8 mouse cellular contexts compared by ENCODE assay signal in the genomic region with DNA sequence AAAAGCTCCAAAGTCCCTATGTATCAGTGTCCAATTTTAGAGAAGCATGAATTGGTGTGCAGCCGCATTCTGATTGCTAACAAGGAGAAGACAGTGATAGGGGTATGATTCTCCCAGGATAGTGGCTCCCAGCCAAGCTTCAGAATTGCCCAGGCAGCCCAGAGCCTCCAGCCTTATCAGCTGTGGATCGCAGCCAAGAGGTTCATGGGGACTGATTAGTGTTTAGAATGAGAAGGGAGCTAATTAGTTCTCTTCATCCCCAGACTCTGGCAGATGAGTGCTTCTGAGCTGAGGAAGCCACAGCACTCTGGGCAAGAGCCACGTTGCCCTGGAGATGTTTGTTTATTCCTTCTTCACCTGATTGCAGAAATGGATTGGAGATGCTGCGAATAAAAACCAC.
DNase-seq lines count a peak whose midpoint lies in the region; ATAC-seq and TF ChIP-seq lines count a peak whose summit lies in the region.
"Had no signal": no experiment of that assay in that cellular context is flagged by ENCODE, and none has a peak within 500 bp of the region (broad histone marks: within the 10 kb centered on the region; RNA-seq: fewer than 3 reads in every experiment).

No protein-coding gene starts in this region.

- no peak for TF ChIP-seq POLR2A in MEL (IDR thresholded peaks at IDR 0.05; ENCODE audit: control insufficient read depth in 1 of 2, insufficient read depth in 1 of 2, low read depth in 1 of 2, low read length in 2 of 2, poor library complexity in 1 of 2)

- no peaks in the 10 kb centered on the region for H3K9me3 ChIP-seq in MEL (replicated peaks; ENCODE audit: insufficient read depth, low read length)
- no peaks in the 10 kb centered on the region for H3K9me3 ChIP-seq in forebrain, embryonic 15.5 days

- no peak overlapping the region for H3K9ac ChIP-seq in MEL (ENCODE audit: control insufficient read depth, low read depth, low read length, poor library complexity, severe bottlenecking)
- H3K9ac ChIP-seq in forebrain, embryonic 15.5 days (replicated peaks), result no peak overlapping the region

- DNase-seq in MEL (ENCODE audit: low read depth, low spot score), result peak; percentile 34
- DNase-seq in Muller cell, postnatal 12 days (ENCODE audit: inconsistent ontology term), result peak; percentile 71
- DNase-seq in left cerebral cortex, adult 11 months (ENCODE audit: low spot score), result peak; percentile 28
- DNase-seq in retina, postnatal 1 day, result peak; percentile 88
- no peak for DNase-seq in embryo, embryonic 10.5 days (ENCODE audit: low spot score)
- DNase-seq in spleen, postnatal 4 days (ENCODE audit: low spot score in 2 of 2), result no peak

- H3K27ac ChIP-seq in MEL (ENCODE audit: control insufficient read depth, low read depth, low read length), result no peak overlapping the region
- H3K27ac ChIP-seq in forebrain, embryonic 15.5 days (replicated peaks), result peak overlapping the region; percentile 31; the same call in 1 of the 2 replicates
- H3K27ac ChIP-seq: kidney, postnatal 0 days had no signal

- no peak for TF ChIP-seq RAD21 in MEL (IDR thresholded peaks at IDR 0.05; ENCODE audit: low read depth, low read length)

- ATAC-seq in forebrain, embryonic 15.5 days (replicated peaks), result peak; percentile 90

- H3K27me3 ChIP-seq in MEL (ENCODE audit: control insufficient read depth in 1 of 2, insufficient read depth in 2 of 2, low read length in 2 of 2), result no peaks in the 10 kb centered on the region
- H3K27me3 ChIP-seq in forebrain, embryonic 15.5 days, result no peaks in the 10 kb centered on the region

- TF ChIP-seq CTCF in MEL (IDR thresholded peaks at IDR 0.05 in 2 of 3, conservative IDR thresholded peaks at IDR 0.05 in 1 of 3; ENCODE audit: control insufficient read depth in 1 of 3, insufficient read depth in 1 of 3, low read depth in 2 of 3, low read length in 3 of 3, poor library complexity in 1 of 3, severe bottlenecking in 1 of 3), result no peak

- WGBS in forebrain, embryonic 15.5 days, result 21% methylated on average over 4 of the region's 4 CpGs

- no peaks in the 10 kb centered on the region for H3K4me1 ChIP-seq in MEL (ENCODE audit: control insufficient read depth in 1 of 2, insufficient read depth in 2 of 2, low read length in 2 of 2)
- H3K4me1 ChIP-seq in forebrain, embryonic 15.5 days, result peaks cover 7% of the 10 kb centered on the region

- no peak overlapping the region for H3K4me2 ChIP-seq in forebrain, embryonic 15.5 days (replicated peaks)

- no peaks in the 10 kb centered on the region for H3K79me2 ChIP-seq in MEL (ENCODE audit: control insufficient read depth, insufficient read depth, low read length, poor library complexity)

- TF ChIP-seq EP300 in MEL (IDR thresholded peaks at IDR 0.05; ENCODE audit: low read depth in 1 of 2, low read length in 2 of 2), result no peak

- H3K4me3 ChIP-seq in MEL (ENCODE audit: control insufficient read depth in 1 of 2, insufficient read depth in 1 of 2, low read depth in 2 of 2, low read length in 2 of 2), result no peak overlapping the region
- no peak overlapping the region for H3K4me3 ChIP-seq in forebrain, embryonic 15.5 days

- H3K36me3 ChIP-seq in MEL (ENCODE audit: control insufficient read depth in 1 of 2, insufficient read depth in 2 of 2, low read length in 2 of 2), result no peaks in the 10 kb centered on the region
- H3K36me3 ChIP-seq in forebrain, embryonic 15.5 days, result no peaks in the 10 kb centered on the region

TF ChIP-seq in MEL, 35 proteins besides CTCF, POLR2A, EP300 and RAD21:
- TF ChIP-seq USF1 (IDR thresholded peaks at IDR 0.05; ENCODE audit: low read depth, low read length) (no peak), MAFK (IDR thresholded peaks at IDR 0.05; ENCODE audit: borderline replicate concordance, low read depth, low read length) (no peak), TCF12 (IDR thresholded peaks at IDR 0.05; ENCODE audit: low read depth, low read length) (no peak), RCOR1 (IDR thresholded peaks at IDR 0.05; ENCODE audit: low read depth, low read length) (no peak), BHLHE40 (IDR thresholded peaks at IDR 0.05; ENCODE audit: borderline replicate concordance, low read depth, low read length) (no peak), CHD2 (IDR thresholded peaks at IDR 0.05; ENCODE audit: low read length) (no peak), MXI1 (IDR thresholded peaks at IDR 0.05; ENCODE audit: low read depth, low read length) (no peak), NELFE (IDR thresholded peaks at IDR 0.05; ENCODE audit: low read depth, low read length) (no peak)

Comparison
In these comparisons a context has a peak if more than half of its experiments do, and no peak if none do; other contexts are left out.
1. DNase-seq: peak in MEL (single experiment), Muller cell, postnatal 12 days (single experiment), left cerebral cortex, adult 11 months (single experiment) and retina, postnatal 1 day (single experiment); none in embryo, embryonic 10.5 days (single experiment) and spleen, postnatal 4 days (0 of 2).